Mouse (Mus musculus): ENCODE results near the gene Ptprn2. TPM values are rescaled to one million over a fixed set of nuclear protein-coding genes. Genes with fewer than 3 reads are reported as not detected.

Gene Ptprn2
- total RNA-seq, 2 experiments from 2014 or later = 296 to 297 TPM

DNA sequence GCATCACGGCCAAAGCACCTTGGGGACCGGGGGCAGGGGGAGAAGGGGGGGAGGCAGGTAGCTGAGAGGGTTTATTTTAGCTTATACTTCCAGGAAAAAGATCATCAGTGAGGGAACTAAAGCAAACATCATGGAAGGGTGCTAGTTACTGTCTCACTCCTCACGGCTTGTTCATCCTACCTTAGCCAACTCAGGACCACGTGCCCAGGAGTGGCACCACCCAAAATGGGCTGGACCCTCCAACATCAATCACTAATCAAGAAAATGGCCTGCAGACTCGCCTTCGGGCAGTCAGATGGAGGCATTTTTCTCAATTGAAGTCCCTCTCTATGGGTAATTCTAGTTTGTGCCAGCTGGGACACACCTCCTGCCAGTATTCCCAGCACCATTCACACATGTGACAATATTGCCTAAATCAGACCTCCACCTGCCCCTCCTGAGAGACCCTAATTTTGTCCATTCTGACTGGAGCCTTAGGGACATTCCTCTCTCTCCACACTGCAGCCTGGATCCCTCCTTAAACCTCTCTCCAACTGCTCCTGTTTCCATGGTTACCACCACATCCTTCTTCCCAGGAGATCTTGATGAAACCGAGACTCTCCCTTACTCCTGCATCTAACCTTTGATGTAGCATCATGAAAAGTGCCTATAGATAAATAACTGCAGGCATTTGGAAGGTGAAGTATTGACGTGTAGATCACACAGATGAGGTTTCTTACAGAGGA lies 482.9 kb downstream of the Ptprn2 start:
- no peak for DNase-seq (ENCODE audit: low spot score in 2 of 2)

DNA sequence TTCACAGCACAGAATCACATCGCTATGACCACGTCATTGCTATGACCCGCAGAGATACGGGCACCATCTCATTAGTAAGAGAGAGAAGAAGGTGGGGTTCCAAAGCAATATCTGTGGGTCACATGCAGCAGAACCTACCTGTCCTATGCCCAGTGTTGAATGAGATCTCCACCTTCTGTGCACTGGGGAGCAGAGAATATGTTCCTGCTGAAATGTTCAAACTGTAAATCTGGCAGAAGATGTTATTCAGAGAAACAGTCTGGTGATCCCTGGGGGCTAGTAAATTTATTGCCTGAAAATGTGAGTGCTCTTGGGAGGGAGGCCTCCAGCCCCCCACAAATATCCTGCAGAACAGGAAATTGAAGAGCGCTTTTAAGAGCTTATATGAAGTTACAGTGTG lies 490.0 kb downstream of the Ptprn2 start:
- no peak for DNase-seq (ENCODE audit: low spot score in 2 of 2)

DNA sequence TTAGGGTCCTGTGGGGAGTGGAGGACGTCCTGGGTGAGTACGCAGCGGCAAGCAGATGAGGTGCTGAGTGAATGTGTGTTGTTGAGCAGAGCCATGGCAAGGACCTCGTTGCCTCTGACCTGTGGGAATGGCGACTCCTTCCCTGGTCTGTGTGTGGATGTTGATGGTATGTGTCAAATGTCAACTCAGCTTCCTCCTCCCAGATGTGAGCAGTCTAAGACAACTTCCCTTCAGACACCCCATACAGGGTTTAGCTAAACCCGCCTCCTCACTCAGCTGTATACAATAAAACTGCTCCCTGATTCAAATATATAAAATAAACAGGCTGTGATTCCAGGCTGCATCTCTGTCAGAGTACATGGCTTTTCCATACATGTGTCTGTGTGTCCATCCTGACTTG lies 491.5 kb downstream of the Ptprn2 start:
- no peak for DNase-seq (ENCODE audit: low spot score in 2 of 2)

DNA sequence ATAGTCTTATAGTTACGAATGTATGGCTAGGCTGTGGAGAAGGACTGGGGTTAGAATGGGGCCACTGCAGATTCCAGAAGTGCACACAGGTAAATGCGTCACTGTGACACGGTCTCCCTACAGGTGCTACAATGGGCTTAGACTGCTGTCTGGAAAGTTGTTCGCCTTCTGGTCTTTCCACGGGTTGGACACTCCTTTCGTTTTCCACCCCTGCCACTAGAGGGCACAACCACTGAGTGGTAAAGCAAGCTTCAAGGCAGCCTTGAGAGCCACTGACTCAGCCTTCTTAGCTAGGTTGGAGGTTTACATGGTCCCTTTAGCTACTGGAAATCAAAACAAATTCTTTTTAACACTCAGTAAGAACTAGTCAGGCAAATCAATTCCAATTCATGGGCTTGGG lies 492.7 kb downstream of the Ptprn2 start:
- no peak for DNase-seq (ENCODE audit: low spot score in 2 of 2)

DNA sequence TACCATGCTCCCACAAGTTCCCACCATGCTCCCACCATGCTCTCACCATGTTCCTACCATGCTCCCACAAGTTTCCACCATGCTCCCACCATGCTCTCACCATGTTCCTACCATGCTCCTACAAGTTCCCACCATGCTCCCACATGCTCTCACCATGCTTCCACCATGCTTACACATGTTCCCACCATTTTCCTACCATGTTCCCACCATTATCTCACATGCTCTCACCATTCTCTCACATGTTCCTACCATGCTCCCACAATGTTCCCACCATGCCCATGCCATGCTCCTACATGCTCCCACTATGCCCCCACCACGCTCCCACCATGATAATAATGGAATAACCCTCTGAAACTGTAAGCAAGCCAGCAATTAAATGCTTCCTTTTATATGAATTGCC lies 495.8 kb downstream of the Ptprn2 start:
- no peak for DNase-seq (ENCODE audit: low spot score in 2 of 2)

GRCm38 (mm10) chr12:116989144-116989543 lies 503.6 kb downstream of the Ptprn2 start:
- DNase-seq (ENCODE audit: low spot score in 2 of 2) = no peak

DNA sequence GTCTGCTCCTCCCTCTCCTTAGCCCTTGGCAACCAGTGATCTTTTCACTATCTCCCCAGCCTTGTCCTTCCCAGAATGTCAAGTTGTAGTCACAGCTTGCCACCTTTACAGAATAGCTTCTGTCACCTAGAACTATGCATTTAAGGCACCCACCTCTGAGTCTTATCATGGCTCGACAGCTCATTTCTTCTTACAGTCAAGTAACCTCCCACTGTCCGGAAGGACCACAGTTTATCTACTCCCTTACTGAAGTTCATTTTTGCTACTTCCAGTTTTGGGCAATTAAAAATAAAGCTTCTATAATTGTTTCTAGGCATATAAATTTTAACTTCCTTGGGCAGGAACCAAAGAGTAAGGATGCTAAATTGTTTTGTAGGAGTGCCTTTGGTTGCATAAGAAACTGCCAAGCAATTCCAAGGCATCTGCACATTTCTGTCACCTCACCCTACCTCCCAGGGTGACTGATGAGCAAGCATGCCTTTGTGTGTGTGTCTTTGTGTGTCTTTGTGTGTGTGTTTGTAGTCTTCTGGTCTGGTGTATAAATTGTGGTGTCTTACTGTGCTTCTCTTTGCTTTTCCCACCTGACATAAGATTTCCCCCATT lies 516.1 kb downstream of the Ptprn2 start:
- DNase-seq (ENCODE audit: low spot score in 2 of 2) = no peak

- DNase-seq (ENCODE audit: low spot score in 2 of 2) = no peak
Observed at GRCm38 (mm10) chr12:117016753-117017595, 531.5 kb downstream of the Ptprn2 start.

- no peak for DNase-seq (ENCODE audit: low spot score in 2 of 2)
Observed at GRCm38 (mm10) chr12:117017912-117018311, 532.4 kb downstream of the Ptprn2 start.

DNA sequence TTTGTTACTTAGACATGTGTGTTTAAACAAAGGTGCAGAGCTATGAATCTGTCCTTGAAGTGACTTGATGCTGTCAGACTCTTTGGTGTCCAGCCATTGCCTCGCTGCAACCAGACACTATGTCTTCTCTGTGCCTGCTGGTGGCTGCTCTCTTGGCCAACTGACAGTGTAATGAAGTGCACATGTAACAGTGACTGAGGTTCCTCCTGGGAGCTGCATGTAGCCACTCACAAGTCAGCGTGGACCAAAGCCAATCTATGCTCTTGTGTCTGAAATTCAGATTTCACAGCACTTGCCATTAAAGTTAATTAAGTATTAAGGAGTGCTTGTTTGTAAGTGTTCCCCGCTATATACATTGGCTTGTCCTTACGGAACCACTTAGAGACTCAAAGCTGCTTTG lies 537.7 kb downstream of the Ptprn2 start:
- no peak for DNase-seq (ENCODE audit: low spot score in 2 of 2)

- DNase-seq (ENCODE audit: low spot score in 2 of 2) = peak; percentile 11 to 47
Observed at GRCm38 (mm10) chr12:117024916-117025315, 539.4 kb downstream of the Ptprn2 start.

- no peak for DNase-seq (ENCODE audit: low spot score in 2 of 2)
Observed at GRCm38 (mm10) chr12:117025676-117026075, 540.2 kb downstream of the Ptprn2 start.

GRCm38 (mm10) chr12:117027351-117027750 lies 541.8 kb downstream of the Ptprn2 start:
- DNase-seq (ENCODE audit: low spot score in 2 of 2) = no peak

- no peak for DNase-seq (ENCODE audit: low spot score in 2 of 2)
Observed at GRCm38 (mm10) chr12:117028333-117028961, 542.9 kb downstream of the Ptprn2 start.

GRCm38 (mm10) chr12:117033172-117033571 lies 547.7 kb downstream of the Ptprn2 start:
- no peak for DNase-seq (ENCODE audit: low spot score in 2 of 2)

DNA sequence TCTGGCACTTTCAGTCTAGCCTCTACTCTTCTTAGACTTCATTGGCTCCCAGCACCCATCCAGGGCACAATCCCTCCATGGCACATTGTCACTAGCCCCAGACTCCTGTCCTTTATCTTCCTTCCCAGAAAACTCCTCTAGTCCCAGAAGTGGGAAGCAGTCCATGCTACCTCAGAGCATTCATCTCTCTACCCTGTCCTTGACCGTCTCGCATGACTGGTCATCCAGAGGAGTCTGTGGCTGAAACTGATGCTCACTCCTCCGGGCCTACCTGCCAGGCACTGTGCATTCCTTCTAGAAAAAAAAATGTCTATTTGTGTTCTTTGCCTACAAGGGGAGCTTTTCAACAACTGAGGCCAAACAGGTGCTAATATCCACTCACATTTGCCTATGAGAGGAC lies 549.0 kb downstream of the Ptprn2 start:
- DNase-seq (ENCODE audit: low spot score in 2 of 2) = no peak

- DNase-seq (ENCODE audit: low spot score in 2 of 2) = peak; percentile 39 to 86
Observed at GRCm38 (mm10) chr12:117035243-117035642, 549.7 kb downstream of the Ptprn2 start.

DNA sequence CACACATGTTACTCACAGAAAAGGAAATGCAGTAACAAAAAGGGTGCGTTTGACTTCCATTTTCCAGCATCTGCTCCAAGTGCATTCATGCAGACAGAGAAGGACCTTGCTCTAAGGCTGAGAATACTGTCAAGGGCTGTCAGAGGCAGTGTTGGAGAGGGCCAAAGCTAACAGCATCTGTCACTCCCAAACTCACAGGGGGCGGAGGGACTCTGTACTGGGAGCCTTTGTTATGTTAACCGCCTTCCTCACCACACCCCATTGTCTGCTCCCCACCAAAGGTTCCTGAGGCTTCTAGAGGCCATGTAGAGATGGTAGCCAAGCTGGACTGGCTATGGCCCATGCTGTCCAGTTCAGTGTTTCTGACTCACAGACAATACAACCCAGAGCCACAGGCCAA lies 553.9 kb downstream of the Ptprn2 start:
- no peak for DNase-seq (ENCODE audit: low spot score in 2 of 2)

DNA sequence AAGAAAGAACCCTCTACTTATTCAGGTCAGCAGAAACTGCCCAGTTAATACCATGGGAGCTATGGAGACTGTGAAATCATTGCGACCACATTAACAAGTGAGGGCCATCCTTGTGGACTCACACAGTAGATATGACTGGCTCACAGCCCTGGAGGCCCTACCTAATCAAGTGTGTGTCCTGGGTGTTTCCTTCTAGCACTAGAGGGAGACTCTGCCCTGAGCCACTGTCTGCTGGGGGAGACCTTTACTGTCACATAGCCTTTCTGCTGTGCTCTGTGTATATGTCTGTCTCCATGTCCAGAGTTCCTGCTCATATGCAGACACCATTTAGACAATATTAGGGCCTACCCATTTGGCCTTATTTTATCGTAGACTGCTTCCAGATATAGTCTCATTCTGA lies 555.9 kb downstream of the Ptprn2 start:
- no peak for DNase-seq (ENCODE audit: low spot score in 2 of 2)

GRCm38 (mm10) chr12:117042706-117043105 lies 557.2 kb downstream of the Ptprn2 start:
- no peak for DNase-seq (ENCODE audit: low spot score in 2 of 2)

GRCm38 (mm10) chr12:117047384-117048251 lies 562.1 kb downstream of the Ptprn2 start:
- no peak for DNase-seq (ENCODE audit: low spot score in 2 of 2)

Measured in layer of hippocampus, adult 18-20 months (tissue).